Mouse (Mus musculus): ENCODE data around the gene Zbtb38. TPM values are rescaled to one million over a fixed set of nuclear protein-coding genes. Genes with fewer than 3 reads are reported as not detected.
A peak's percentile ranks its signal among the peaks of the same experiment; 100 is the strongest.
"Not testable (repeated sequence)": the region's sequence is repeated elsewhere in the genome, so short reads cannot be mapped to it uniquely, and the experiment has no call there.

Gene Zbtb38
- polyA plus RNA-seq, 1 experiment: 19.0 TPM

DNA sequence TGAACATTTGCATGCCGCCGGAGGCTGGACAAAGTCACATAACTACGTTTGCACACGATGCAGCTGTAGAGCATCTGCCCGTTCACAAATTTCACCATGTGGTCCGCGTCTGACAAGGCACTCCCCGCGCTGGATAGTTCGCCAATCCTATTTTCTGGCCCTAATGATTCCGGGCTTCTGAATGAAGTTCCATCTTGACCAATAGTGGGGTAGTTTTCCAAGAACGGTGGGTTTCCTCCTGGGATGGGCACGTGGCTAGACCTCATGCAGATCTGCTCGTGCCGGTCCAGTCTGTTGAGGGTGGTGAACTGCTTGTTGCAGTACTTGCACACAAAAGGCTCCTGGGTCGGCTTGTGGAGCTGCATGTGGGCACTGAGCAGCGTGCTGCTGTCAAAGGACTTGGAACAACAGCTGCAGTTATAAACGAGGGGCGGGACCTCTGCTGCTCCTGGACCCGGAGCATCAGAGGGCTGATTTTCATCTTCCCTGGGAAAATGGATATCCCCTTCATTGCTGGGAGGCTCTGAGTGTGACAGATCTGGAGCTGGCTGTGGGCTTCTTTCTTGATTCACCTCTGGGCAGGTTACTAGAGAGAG is 64.9 kb downstream of the Zbtb38 start:
- DNase-seq (ENCODE audit: extremely low spot score in 1 of 2, low spot score in 1 of 2): no peak

DNA sequence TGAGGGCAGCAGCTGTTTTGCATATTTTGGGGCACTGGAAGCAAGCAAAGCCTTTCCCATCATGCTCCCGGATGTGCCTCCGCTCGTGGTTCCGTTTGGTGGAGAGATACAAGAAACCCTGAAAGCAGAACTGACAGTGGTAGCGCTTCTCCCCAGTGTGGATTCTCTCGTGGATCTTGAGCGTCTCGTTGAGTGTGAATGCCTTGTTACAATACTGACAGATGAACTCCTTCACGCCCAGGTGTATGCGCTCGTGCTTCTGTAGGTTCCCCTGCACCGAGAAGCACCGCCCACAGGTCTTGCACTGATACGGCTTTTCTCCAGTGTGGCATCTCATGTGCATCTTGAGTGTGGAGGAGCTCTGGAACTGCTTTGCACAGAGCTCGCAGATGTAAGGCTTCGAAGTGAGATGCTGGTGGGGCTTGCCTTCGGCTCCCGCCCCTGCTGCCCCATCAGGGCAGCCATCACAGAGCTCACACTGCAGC is 67.0 kb downstream of the Zbtb38 start:
- DNase-seq (ENCODE audit: extremely low spot score in 1 of 2, low spot score in 1 of 2): peak in 1 of 2 experiments; percentile 51

DNA sequence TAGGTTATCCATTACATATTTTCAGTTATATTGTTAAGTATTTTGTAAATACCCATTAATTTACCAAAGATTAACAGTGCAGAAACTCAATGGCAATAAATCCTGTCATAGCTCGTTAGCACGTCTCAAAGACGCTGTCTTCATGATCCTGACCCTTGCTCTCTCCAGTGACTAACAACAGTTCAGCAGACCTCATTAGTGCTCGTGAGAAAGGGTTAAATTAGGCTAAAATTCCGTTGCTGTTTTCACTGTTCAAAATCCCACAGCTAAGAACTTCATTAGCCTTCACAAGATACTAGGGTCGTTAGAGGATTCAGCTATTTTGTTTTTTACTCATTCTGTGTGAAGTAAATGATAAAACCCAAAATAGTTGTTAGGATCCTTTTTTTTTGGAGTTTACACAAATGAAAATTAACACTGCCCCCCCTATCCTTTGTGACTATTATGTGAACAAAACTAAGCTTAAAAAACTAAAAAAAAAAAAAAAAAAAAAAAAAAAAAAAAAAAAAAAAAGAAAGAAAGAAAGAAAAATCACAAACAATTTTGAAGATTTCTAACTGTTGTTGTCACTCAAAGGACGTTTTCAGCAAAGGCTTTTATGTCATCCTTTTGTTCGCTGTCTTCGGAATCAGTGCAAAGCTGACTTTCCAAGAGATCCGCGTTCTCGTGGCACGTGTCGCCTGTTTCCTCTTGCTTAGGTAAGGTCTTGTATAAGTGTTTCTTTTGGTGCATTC is 67.6 kb downstream of the Zbtb38 start:
- DNase-seq (ENCODE audit: extremely low spot score in 1 of 2, low spot score in 1 of 2): no peak

DNA sequence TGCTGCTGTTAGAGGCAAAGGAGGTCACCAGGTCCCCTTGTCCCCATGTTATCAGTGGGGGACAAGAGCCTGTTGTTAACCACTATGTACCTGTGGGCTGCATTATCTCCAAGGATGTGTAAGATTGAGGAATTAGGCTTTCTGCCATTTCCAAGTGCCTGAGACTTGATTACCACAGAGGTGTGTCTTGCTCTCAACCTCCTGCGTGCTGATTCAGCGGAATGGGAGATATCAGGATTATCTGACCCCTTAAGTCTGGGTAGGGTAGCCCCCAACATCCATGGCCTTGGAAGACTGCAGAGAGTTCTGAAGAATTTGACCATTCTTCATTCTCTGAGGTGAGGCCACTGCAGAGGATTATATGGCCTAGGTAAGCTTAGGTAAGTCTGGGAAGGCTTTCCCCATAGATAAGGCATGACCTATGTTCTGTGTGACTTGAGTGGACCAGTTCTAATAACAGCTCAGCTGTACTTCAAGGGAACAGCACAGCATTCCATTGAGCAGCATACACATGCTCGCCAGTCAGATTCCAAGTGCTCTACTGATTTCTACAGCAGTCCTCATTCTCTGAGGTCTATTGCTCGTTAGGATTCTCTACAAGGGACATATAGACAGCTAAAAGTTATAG is 68.4 kb downstream of the Zbtb38 start:
- no peak for DNase-seq (ENCODE audit: extremely low spot score in 1 of 2, low spot score in 1 of 2)

DNA sequence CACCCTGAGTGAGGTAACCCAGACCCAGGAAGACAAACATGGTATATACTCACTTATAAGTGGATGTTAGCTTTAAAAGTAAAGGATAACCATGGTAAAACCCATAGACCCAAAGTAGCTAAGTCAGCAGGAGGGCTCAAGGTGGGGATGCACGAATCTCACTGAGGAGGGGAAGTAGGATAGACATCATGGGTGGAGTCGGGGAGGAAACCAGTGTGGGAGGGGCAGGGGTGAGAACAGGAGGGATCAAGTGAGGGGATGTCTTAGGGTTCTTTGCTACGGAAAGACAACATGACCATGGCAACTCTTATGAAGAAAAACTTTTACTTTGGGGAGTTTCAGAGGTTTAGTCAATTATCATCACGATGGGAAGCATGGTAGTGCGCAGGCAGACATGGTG is 74.0 kb downstream of the Zbtb38 start:
- DNase-seq (ENCODE audit: extremely low spot score in 1 of 2, low spot score in 1 of 2): no peak

DNA sequence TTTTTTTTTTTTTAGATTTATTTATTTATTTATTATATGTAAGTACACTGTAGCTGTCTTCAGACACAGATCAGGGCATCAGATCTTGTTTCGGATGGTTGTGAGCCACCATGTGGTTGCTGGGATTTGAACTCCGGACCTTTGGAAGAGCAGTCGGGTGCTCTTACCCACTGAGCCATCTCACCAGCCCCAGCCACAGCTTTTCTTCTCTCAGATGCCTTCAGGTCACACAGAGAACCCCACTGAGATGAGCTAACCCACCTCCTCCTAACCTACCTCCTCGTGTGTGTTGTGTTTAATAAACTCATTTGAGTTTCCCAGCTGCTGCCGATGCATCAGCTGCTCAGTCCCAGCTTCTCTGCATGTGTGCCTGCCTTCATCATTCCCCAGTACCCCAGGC is 74.9 kb downstream of the Zbtb38 start:
- not testable (repeated sequence) for DNase-seq (ENCODE audit: extremely low spot score in 1 of 2, low spot score in 1 of 2)

DNA sequence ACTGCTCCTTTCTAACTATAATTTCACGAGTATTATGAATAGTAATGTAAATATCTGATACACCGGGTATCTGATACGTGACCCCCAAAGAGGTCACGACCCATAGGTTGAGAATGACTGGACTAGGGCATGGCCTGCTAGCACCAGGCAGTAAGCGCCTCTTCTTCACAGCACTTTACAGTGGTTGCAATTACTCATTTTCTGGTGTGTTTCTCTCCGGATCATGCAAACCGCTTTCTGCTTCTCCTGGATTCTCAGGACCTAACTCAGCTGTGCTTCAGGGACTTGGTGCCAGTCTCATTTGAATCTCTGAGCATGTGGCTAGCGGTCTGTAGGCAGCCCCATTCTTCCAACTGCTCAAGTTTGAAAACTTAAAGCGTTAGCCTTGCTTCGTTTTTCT is 76.0 kb downstream of the Zbtb38 start:
- DNase-seq (ENCODE audit: extremely low spot score in 1 of 2, low spot score in 1 of 2): no peak

- DNase-seq (ENCODE audit: extremely low spot score in 1 of 2, low spot score in 1 of 2): no peak
These were observed 76.6 kb downstream of the Zbtb38 start for GRCm38 (mm10) chr9:96675763-96676640.

DNA sequence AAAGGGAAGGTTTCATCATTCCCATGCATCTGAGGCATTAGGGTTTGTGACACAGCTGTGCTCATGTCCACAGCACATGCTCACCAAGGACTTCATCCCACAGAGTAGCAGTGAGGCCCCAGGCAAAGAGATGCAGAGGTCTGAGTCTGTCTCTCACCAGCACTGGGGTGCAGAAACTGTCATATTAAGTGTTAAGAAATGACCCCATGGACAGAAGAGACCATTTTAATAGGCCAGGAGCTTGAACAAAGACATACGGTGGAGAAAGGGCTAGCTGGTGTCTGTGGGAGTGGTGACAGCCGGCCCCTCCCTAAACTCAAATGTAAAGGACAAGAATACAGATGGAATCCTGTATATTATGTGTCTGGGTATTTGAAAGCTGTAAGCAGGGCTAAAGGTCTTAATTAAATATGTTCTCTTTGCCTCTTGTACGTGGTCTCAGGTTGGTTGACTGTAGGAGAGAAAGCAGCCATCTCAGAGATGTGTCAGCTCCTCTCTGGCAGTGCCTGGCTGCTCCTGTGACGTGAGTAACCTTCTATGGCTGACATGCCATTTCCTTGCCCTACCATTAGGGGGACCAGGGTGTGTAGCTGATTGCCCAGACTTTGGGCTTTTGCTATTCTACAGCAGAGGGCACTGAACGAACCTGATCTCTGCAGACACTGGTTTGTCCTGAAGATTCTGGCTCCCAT is 77.4 kb downstream of the Zbtb38 start:
- peak in 1 of 2 experiments; percentile 68 for DNase-seq (ENCODE audit: extremely low spot score in 1 of 2, low spot score in 1 of 2)

GRCm38 (mm10) chr9:96674301-96674700 is 78.3 kb downstream of the Zbtb38 start:
- DNase-seq (ENCODE audit: extremely low spot score in 1 of 2, low spot score in 1 of 2): no peak

DNA sequence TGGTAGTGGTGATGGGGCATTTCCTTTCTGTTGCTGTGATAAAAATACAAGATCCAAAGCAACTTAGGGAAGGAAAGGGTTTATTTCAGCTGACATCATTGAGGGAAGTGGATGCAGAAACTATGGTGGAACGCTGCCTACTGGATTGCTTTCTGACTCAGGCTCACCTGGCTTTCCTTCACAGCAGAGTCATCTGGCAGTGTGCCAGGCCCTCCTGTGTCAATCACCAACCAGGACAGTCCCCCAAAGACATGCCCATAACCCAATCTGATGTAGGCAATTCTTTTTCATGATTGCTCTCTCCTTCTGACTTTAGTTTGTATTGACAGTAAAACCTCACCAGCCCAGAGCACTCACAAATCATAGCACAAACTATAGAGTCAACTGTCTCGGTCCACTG is 80.2 kb downstream of the Zbtb38 start:
- DNase-seq (ENCODE audit: extremely low spot score in 1 of 2, low spot score in 1 of 2): no peak

DNA sequence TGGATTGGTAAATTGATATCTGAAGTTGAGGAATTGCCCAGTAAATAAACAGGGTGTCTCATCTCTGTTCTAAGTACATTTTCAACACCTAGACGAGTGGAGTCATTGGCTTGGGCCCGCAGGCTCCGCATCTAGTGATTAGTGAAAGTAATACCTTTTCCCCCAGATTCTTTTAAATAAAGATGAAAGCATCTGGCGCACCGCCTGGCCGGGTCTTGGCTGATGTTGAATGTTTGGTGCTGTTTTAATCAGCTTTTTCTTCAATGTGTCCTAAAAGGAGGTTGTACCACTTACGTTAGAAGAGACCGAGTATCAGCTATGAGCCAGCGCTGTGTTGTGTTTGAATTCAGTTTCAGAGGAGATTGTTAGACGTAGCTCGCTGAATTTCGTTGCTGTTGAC is 81.4 kb downstream of the Zbtb38 start:
- DNase-seq (ENCODE audit: extremely low spot score in 1 of 2, low spot score in 1 of 2): peak in 1 of 2 experiments; percentile 45

GRCm38 (mm10) chr9:96669877-96670276 is 82.8 kb downstream of the Zbtb38 start:
- peak; percentile 96 to 99 for DNase-seq (ENCODE audit: extremely low spot score in 1 of 2, low spot score in 1 of 2)

DNA sequence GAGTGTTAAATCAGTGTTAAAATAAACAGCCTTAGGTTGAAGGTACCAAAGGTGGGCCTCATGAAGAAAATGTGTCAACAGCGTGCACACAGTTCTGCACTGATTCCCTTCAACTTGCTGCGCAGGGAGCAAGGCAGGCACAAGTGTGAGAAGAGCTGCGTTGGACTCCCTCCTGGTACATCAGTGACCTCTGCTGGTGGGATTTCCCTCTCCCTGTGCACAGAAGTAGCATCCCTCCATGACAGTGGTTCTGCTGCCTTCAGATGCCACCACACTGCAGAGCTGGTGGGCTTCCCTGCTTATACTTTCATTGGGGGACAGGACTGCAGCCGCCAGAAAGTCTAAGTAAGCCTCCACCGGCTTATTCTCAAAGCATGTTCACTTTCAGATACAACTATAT is 84.0 kb downstream of the Zbtb38 start:
- DNase-seq (ENCODE audit: extremely low spot score in 1 of 2, low spot score in 1 of 2): peak; percentile 53 to 89

- DNase-seq (ENCODE audit: extremely low spot score in 1 of 2, low spot score in 1 of 2): peak in 1 of 2 experiments; percentile 49
These were observed 92.0 kb downstream of the Zbtb38 start for GRCm38 (mm10) chr9:96660510-96661244.

GRCm38 (mm10) chr9:96659801-96660200 is 92.8 kb downstream of the Zbtb38 start:
- no peak for DNase-seq (ENCODE audit: extremely low spot score in 1 of 2, low spot score in 1 of 2)

DNA sequence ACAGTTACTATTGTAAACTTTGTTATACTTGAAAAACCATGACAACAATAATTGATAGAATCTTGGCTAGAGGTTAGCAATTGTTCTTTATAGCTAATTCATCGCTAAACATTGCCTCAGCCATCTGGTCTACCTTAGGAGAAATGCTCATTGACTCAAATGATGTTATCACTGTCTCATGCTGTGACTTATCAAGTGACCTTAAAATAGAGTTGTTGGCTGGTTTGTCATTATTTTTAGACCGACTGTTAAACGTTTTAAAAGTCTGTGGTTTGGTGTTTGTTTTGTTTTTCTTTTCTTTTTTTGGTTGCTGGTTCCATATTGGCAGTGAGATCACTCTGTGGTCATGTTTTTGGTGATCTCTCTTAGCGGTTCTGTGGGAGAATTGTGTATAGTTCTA is 99.1 kb downstream of the Zbtb38 start:
- no peak for DNase-seq (ENCODE audit: extremely low spot score in 1 of 2, low spot score in 1 of 2)

GRCm38 (mm10) chr9:96652763-96653162 is 99.9 kb downstream of the Zbtb38 start:
- DNase-seq (ENCODE audit: extremely low spot score in 1 of 2, low spot score in 1 of 2): peak in 1 of 2 experiments; percentile 70

DNA sequence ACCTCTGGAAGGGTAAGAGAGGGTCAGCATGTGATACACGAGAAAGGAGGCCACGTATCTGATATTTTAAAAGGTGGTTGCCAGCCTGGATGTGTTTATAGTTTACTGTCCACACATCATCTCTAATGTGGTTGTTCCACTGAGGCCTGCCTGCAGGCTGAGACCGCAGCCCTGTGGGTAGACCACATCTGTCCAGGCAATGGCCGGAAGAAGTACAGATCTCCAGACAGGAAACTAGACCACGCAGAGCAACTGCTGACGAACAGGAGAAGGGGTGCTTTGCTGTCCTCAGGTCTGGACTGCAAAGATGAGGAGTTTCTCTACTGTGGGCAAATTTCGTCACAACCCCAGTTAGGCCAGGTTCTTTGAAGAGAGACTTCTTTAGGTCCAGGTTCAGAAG is 101.8 kb downstream of the Zbtb38 start:
- DNase-seq (ENCODE audit: extremely low spot score in 1 of 2, low spot score in 1 of 2): no peak
